Mouse (Mus musculus) forebrain, embryonic 10.5 days (tissue): Measurements from ENCODE around the gene Gm2888. TPM values are rescaled to one million over a fixed set of nuclear protein-coding genes. Genes with fewer than 3 reads are reported as not detected.
"Not testable (repeated sequence)": the region's sequence is repeated elsewhere in the genome, so short reads cannot be mapped to it uniquely, and the experiment has no call there.

Experiments
- DNase-seq: peaks from one replicate; pipeline ENCODE4 v3.0.0-alpha.2; 2017; ENCODE audit warnings: low spot score; ENCODE audit errors: extremely low spot score
- H3K27ac ChIP-seq: fragments of 300-500 bp; sonication (generic); 2 replicates; pipeline ENCODE4 v1.5.1; 2016; ENCODE audit warnings: mild to moderate bottlenecking
- H3K27me3 ChIP-seq: fragments of 300-500 bp; sonication (generic); 2 replicates; pipeline ENCODE4 v1.6.1; 2016; ENCODE audit warnings: mild to moderate bottlenecking; ENCODE audit not compliant: poor library complexity, severe bottlenecking
- H3K36me3 ChIP-seq: fragments of 300-500 bp; sonication (generic); replicated peaks from 2 replicates; pipeline ENCODE4 v1.6.1; 2016; ENCODE audit warnings: mild to moderate bottlenecking, moderate library complexity
- H3K4me1 ChIP-seq: fragments of 300-500 bp; sonication (generic); 2 replicates; pipeline ENCODE4 v1.6.1; 2016
- H3K4me3 ChIP-seq: fragments of 300-500 bp; sonication (generic); 2 replicates; pipeline ENCODE4 v1.5.1; 2016; ENCODE audit warnings: mild to moderate bottlenecking, moderate library complexity
- H3K9me3 ChIP-seq: fragments of 300-500 bp; sonication (generic); 2 replicates; pipeline ENCODE4 v1.6.1; 2016; ENCODE audit warnings: mild to moderate bottlenecking, moderate library complexity
- WGBS: fragments of 180-500 bp; shearing (Covaris S2); methylation state at CpG from one replicate; pipeline ENCODE4 v1.1.7; 2016; 5-methylcytosine and 5-hydroxymethylcytosine counted together
- polyA plus RNA-seq: library from polyadenylated mRNA; unstranded; fragments of >200 nt; fragmentation: Nextera tagmentation; extraction: Ambion mirVana; gene quantifications from 2 replicates; pipeline ENCODE4 v1.2.1, GENCODE M21; 2016

Gm2888 gene
- not detected in 2 replicates for polyA plus RNA-seq

- H3K36me3 ChIP-seq, H3K27ac ChIP-seq, H3K4me1 ChIP-seq, H3K4me3 ChIP-seq, DNase-seq, H3K27me3 ChIP-seq, H3K9me3 ChIP-seq: not testable (repeated sequence)
- WGBS, result 66% methylated on average over 3 of the region's 3 CpGs
These were observed at the start of gene Gm2888 for GRCm38 (mm10) chr14:3029702-3030101. TSS of gene Gm2888 (plus strand) at chr14:3030002.

- peak within 1 kb of the TSS; percentile 82 for H3K27ac ChIP-seq
- H3K4me1 ChIP-seq, H3K36me3 ChIP-seq, H3K27me3 ChIP-seq, H3K9me3 ChIP-seq: not testable (repeated sequence)
- H3K4me3 ChIP-seq, result peak within 1 kb of the TSS; percentile 57
- 2% methylated on average over 28 of the region's 40 CpGs for WGBS
- peak; percentile 52 for DNase-seq
These were observed 19.1 kb downstream of the Gm2888 start, which contains the start of gene Gm2897 for GRCm38 (mm10) chr14:3048727-3049512. TSS of gene Gm2897 (plus strand) at chr14:3049285.

- 1% methylated on average over 15 of the region's 20 CpGs for WGBS
- H3K27me3 ChIP-seq, H3K36me3 ChIP-seq, H3K9me3 ChIP-seq, H3K4me1 ChIP-seq: not testable (repeated sequence)
- Histone ChIP-seq H3K27ac (peak overlapping the region; percentile 82), H3K4me3 (peak overlapping the region; percentile 57)
- peak; percentile 25 for DNase-seq
These were observed 19.7 kb downstream of the Gm2888 start for GRCm38 (mm10) chr14:3049513-3049800.

DNA sequence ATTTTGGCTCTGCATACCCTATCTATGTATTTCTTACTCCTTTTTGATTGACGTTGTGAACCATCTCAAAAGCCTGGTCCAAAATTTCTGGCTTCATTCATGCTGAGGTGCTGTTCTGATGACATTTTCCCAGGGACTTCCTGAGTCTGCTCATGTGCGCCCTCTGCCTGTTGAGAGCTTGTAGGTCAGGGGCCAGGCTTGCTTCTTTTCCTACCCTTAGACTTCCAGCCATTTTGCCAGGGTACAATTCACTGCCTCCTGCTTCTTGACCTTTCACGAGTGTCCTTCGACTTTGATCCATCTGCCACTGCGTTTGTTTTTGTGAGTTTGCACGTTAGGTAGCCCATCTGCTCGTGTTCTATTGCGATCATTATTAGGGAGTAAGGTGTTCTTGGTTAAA is 20.3 kb downstream of the Gm2888 start:
- H3K9me3 ChIP-seq, H3K27me3 ChIP-seq, H3K27ac ChIP-seq, H3K4me3 ChIP-seq, DNase-seq, H3K36me3 ChIP-seq, H3K4me1 ChIP-seq: not testable (repeated sequence)
- WGBS, result 3% methylated on average over 4 of the region's 8 CpGs

Other genes with a start within 250 kb of the Gm2888 start
- 3.1 and 3.4 TPM in 2 replicates for gene Gm2897, start 19.3 kb downstream of the Gm2888 start, polyA plus RNA-seq
- not detected in 2 replicates for gene Gm10340, start 104.0 kb downstream of the Gm2888 start, polyA plus RNA-seq
- not detected in 2 replicates for gene Gm5795, start 158.3 kb downstream of the Gm2888 start, polyA plus RNA-seq
- 9.5 and 9.9 TPM in 2 replicates for gene D830030K20Rik, start 178.5 kb downstream of the Gm2888 start, polyA plus RNA-seq